Mouse (Mus musculus) liver, postnatal 0 days (tissue): Measurements from ENCODE around the gene Sptbn4.

Source experiments
- CTCF ChIP-seq: sonication (generic); IDR thresholded peaks from 2 replicates; pipeline ENCODE4 v1.5.1; 2016; ENCODE audit warnings: antibody characterized with exemption, low read depth
- EP300 ChIP-seq: IDR thresholded peaks from 2 replicates; pipeline ENCODE4 v1.6.1; 2016; ENCODE audit warnings: antibody characterized with exemption, low read depth, mild to moderate bottlenecking

- TF ChIP-seq CTCF = no peak
- no peak for TF ChIP-seq EP300
Measured at GRCm38 (mm10) chr7:27315958-27316357, 131.5 kb downstream of the Sptbn4 start.
